7 mouse cellular contexts compared by ENCODE assay signal in the genomic region with DNA sequence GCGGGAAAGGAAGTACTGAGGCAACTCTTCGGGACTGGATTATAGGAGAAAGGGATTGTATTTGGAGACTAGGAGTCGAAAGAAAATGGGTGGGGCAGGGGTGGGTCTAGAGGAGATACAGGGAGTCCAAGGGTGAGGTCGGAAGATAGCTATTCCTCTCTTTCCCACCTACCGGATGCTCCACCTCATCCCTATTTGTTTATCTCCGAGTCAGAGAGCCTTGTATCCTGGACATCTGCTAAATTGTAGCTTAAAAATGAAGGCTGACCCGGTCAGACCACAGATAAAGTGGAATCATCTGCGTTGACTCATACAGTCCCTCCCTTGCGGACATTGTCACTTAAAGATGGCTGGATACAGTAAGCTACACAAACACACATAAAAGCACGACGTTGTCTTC. TPM values are rescaled to one million over a fixed set of nuclear protein-coding genes. Genes with fewer than 3 reads are reported as not detected.
A peak's percentile ranks its signal among the peaks of the same experiment; 100 is the strongest.
DNase-seq lines count a peak whose midpoint lies in the region; ATAC-seq and TF ChIP-seq lines count a peak whose summit lies in the region.

No protein-coding gene starts in this region.

- no peak for DNase-seq in lung, postnatal 36 days
- no peak for DNase-seq in limb, embryonic 14.5 days (ENCODE audit: low spot score)
- DNase-seq in left cerebral cortex, postnatal 4 days: no peak
- DNase-seq in adrenal gland, postnatal 10 days: no peak

- no peak for TF ChIP-seq POLR2A in embryonic fibroblast, embryonic 13.5 days (IDR thresholded peaks at IDR 0.05; ENCODE audit: low read depth, low read length)
- TF ChIP-seq POLR2A in limb, embryonic 14.5 days (IDR thresholded peaks at IDR 0.05; ENCODE audit: borderline replicate concordance, extremely low read depth, insufficient read depth, insufficient read length): no peak

- H3K9ac ChIP-seq in lung, embryonic 16.5 days (ENCODE audit: low read length): peak overlapping the region; percentile 83
- H3K9ac ChIP-seq in limb, embryonic 14.5 days (ENCODE audit: low read depth, low read length, severe bottlenecking): no peak overlapping the region
- no peak overlapping the region for H3K9ac ChIP-seq in stomach, embryonic 15.5 days

- peaks cover 13% of the 10 kb centered on the region for H3K4me1 ChIP-seq in lung, embryonic 16.5 days (replicated peaks; ENCODE audit: control insufficient read depth, insufficient read depth, low read length)
- H3K4me1 ChIP-seq in embryonic fibroblast, embryonic 13.5 days (ENCODE audit: control insufficient read depth, insufficient read depth, low read length): peaks cover 3% of the 10 kb centered on the region
- H3K4me1 ChIP-seq in limb, embryonic 14.5 days (ENCODE audit: control insufficient read depth, insufficient read depth, low read length): peaks cover 8% of the 10 kb centered on the region
- H3K4me1 ChIP-seq in stomach, embryonic 15.5 days: peaks cover 15% of the 10 kb centered on the region; the same call in 1 of the 2 replicates

- ATAC-seq in lung, embryonic 16.5 days (ENCODE audit: low read depth): no peak; the same call in 1 of the 2 replicates
- ATAC-seq in limb, embryonic 14.5 days (ENCODE audit: low FRiP score, low read depth): no peak
- ATAC-seq in stomach, embryonic 15.5 days (ENCODE audit: insufficient read depth, low FRiP score, low read depth): no peak

- peak overlapping the region; percentile 73 for H3K4me3 ChIP-seq in lung, embryonic 16.5 days (ENCODE audit: low read length)
- H3K4me3 ChIP-seq in embryonic fibroblast, embryonic 13.5 days (ENCODE audit: insufficient read depth, low read length): peak overlapping the region; percentile 14
- peak overlapping the region; percentile 58 for H3K4me3 ChIP-seq in limb, embryonic 14.5 days (replicated peaks; ENCODE audit: low read length)
- peak overlapping the region; percentile 63 for H3K4me3 ChIP-seq in stomach, embryonic 15.5 days (replicated peaks)

- peak overlapping the region; percentile 100 for H3K4me2 ChIP-seq in lung, embryonic 16.5 days (ENCODE audit: low read depth, low read length)
- peak overlapping the region; percentile 95 for H3K4me2 ChIP-seq in limb, embryonic 14.5 days (replicated peaks; ENCODE audit: low read depth, low read length, severe bottlenecking)
- H3K4me2 ChIP-seq in stomach, embryonic 15.5 days: peak overlapping the region; percentile 97

- peaks cover 17% of the 10 kb centered on the region for H3K27me3 ChIP-seq in lung, embryonic 16.5 days (ENCODE audit: control insufficient read depth, insufficient read depth, low read depth, low read length)
- peaks cover 6% of the 10 kb centered on the region; the same call in 1 of the 2 replicates for H3K27me3 ChIP-seq in limb, embryonic 14.5 days (ENCODE audit: control insufficient read depth, insufficient read depth, low read length)
- peaks cover 11% of the 10 kb centered on the region; the same call in 1 of the 2 replicates for H3K27me3 ChIP-seq in stomach, embryonic 15.5 days (replicated peaks)

- peak overlapping the region; percentile 42; the same call in 1 of the 2 replicates for H3K27ac ChIP-seq in lung, embryonic 16.5 days (ENCODE audit: low read length)
- H3K27ac ChIP-seq in embryonic fibroblast, embryonic 13.5 days (ENCODE audit: insufficient read depth, low read length): peak overlapping the region; percentile 23
- H3K27ac ChIP-seq in limb, embryonic 14.5 days (replicated peaks; ENCODE audit: low read depth, low read length): no peak overlapping the region
- no peak overlapping the region; the same call in 1 of the 2 replicates for H3K27ac ChIP-seq in stomach, embryonic 15.5 days

- intact Hi-C loops in left cerebral cortex, postnatal 4 days (cut with DNase I): no loop called here

- 23% methylated on average over 11 of the region's 11 CpGs for WGBS in lung, embryonic 16.5 days
- WGBS in limb, embryonic 14.5 days: 32% methylated on average over 11 of the region's 11 CpGs
- 27% methylated on average over 11 of the region's 11 CpGs for WGBS in stomach, embryonic 15.5 days

- H3K36me3 ChIP-seq in lung, embryonic 16.5 days (ENCODE audit: control insufficient read depth, insufficient read depth, low read length): no peaks in the 10 kb centered on the region
- no peaks in the 10 kb centered on the region for H3K36me3 ChIP-seq in limb, embryonic 14.5 days (ENCODE audit: control insufficient read depth, insufficient read depth, low read length)
- H3K36me3 ChIP-seq in stomach, embryonic 15.5 days: no peaks in the 10 kb centered on the region

- no peaks in the 10 kb centered on the region for H3K9me3 ChIP-seq in lung, embryonic 16.5 days (ENCODE audit: control insufficient read depth, low read length)
- no peaks in the 10 kb centered on the region for H3K9me3 ChIP-seq in limb, embryonic 14.5 days (ENCODE audit: control insufficient read depth, low read length)
- no peaks in the 10 kb centered on the region for H3K9me3 ChIP-seq in stomach, embryonic 15.5 days

- no peak for TF ChIP-seq CTCF in embryonic fibroblast, embryonic 13.5 days (IDR thresholded peaks at IDR 0.05; ENCODE audit: borderline replicate concordance, insufficient read depth, low read length)

RNA-seq across cellular contexts. Expression of gene Map3k6, which starts 1.3 kb away (rescaled TPM):
- 4.2 and 4.3 TPM in 2 replicates for polyA plus RNA-seq in lung, embryonic 16.5 days (2015; fragmentation: Nextera tagmentation; extraction: Ambion mirVana)
- 4.5 and 7.3 TPM in 2 replicates for polyA plus RNA-seq in embryonic fibroblast, embryonic 13.5 days (2011; ENCODE audit: insufficient read length, low read depth, missing spikeins)
- 6.7 and 7.5 TPM in 2 replicates for polyA plus RNA-seq in limb, embryonic 14.5 days (2012; rRNA removed)
- 9.4 and 10.4 TPM in 2 replicates for polyA plus RNA-seq in limb, embryonic 14.5 days (2014; fragmentation: Nextera tagmentation; extraction: Ambion mirVana)
- 5.0 and 8.6 TPM in 2 replicates for polyA plus RNA-seq in stomach, embryonic 15.5 days (2015; fragmentation: Nextera tagmentation; extraction: Ambion mirVana)
- total RNA-seq in left cerebral cortex, postnatal 4 days (2021): 1 to 10 TPM; 3.0 to 3.3 TPM
- 10 to 100 TPM; 17.2 to 36.7 TPM for total RNA-seq in adrenal gland, postnatal 10 days (2021)

RNA-seq across cellular contexts. Expression of gene Sytl1, which starts 21.0 kb away (rescaled TPM):
- polyA plus RNA-seq in lung, embryonic 16.5 days (2015; fragmentation: Nextera tagmentation; extraction: Ambion mirVana): 2.4 and 3.0 TPM in 2 replicates
- polyA plus RNA-seq in embryonic fibroblast, embryonic 13.5 days (2011; ENCODE audit: insufficient read length, low read depth, missing spikeins): 1.1 and 3.9 TPM in 2 replicates
- polyA plus RNA-seq in limb, embryonic 14.5 days (2012; rRNA removed): 14.3 and 15.7 TPM in 2 replicates
- 17.9 and 23.3 TPM in 2 replicates for polyA plus RNA-seq in limb, embryonic 14.5 days (2014; fragmentation: Nextera tagmentation; extraction: Ambion mirVana)
- polyA plus RNA-seq in stomach, embryonic 15.5 days (2015; fragmentation: Nextera tagmentation; extraction: Ambion mirVana): 17.0 and 29.0 TPM in 2 replicates
- under 1 TPM; 0.42 to 0.44 TPM for total RNA-seq in left cerebral cortex, postnatal 4 days (2021)
- 1 to 10 TPM; 5.2 to 6.3 TPM for total RNA-seq in adrenal gland, postnatal 10 days (2021)

RNA-seq across cellular contexts. Expression of gene Gpr3, which starts 29.6 kb away (rescaled TPM):
- polyA plus RNA-seq in lung, embryonic 16.5 days (2015; fragmentation: Nextera tagmentation; extraction: Ambion mirVana): 0.15 TPM in 1 of 2 replicates, not detected in the other
- polyA plus RNA-seq in embryonic fibroblast, embryonic 13.5 days (2011; ENCODE audit: insufficient read length, low read depth, missing spikeins): 0.20 TPM in 1 of 2 replicates, not detected in the other
- polyA plus RNA-seq in limb, embryonic 14.5 days (2012; rRNA removed): 0.84 and 1.1 TPM in 2 replicates
- 0.22 TPM in 1 of 2 replicates, not detected in the other for polyA plus RNA-seq in limb, embryonic 14.5 days (2014; fragmentation: Nextera tagmentation; extraction: Ambion mirVana)
- 0.13 and 0.23 TPM in 2 replicates for polyA plus RNA-seq in stomach, embryonic 15.5 days (2015; fragmentation: Nextera tagmentation; extraction: Ambion mirVana)
- total RNA-seq in left cerebral cortex, postnatal 4 days (2021): 1 to 10 TPM; 2.0 to 2.1 TPM
- total RNA-seq in adrenal gland, postnatal 10 days (2021): under 1 TPM; 0.36 to 0.99 TPM

RNA-seq across cellular contexts. Expression of gene Cd164l2, which starts 30.0 kb away (rescaled TPM):
- 7.7 and 13.2 TPM in 2 replicates for polyA plus RNA-seq in lung, embryonic 16.5 days (2015; fragmentation: Nextera tagmentation; extraction: Ambion mirVana)
- not detected in 2 replicates for polyA plus RNA-seq in embryonic fibroblast, embryonic 13.5 days (2011; ENCODE audit: insufficient read length, low read depth, missing spikeins)
- polyA plus RNA-seq in limb, embryonic 14.5 days (2012; rRNA removed): 3.2 and 3.4 TPM in 2 replicates
- polyA plus RNA-seq in limb, embryonic 14.5 days (2014; fragmentation: Nextera tagmentation; extraction: Ambion mirVana): 4.9 and 6.3 TPM in 2 replicates
- polyA plus RNA-seq in stomach, embryonic 15.5 days (2015; fragmentation: Nextera tagmentation; extraction: Ambion mirVana): 6.8 and 7.8 TPM in 2 replicates
- total RNA-seq in left cerebral cortex, postnatal 4 days (2021): 1 to 10 TPM in 1 of 2 experiments, under 1 TPM in 1; 0.72 to 1.8 TPM
- 1 to 10 TPM; 2.2 to 2.4 TPM for total RNA-seq in adrenal gland, postnatal 10 days (2021)

RNA-seq across cellular contexts. Expression of gene Tmem222, which starts 35.7 kb away (rescaled TPM):
- 75.9 and 79.3 TPM in 2 replicates for polyA plus RNA-seq in lung, embryonic 16.5 days (2015; fragmentation: Nextera tagmentation; extraction: Ambion mirVana)
- polyA plus RNA-seq in embryonic fibroblast, embryonic 13.5 days (2011; ENCODE audit: insufficient read length, low read depth, missing spikeins): 37.8 and 47.7 TPM in 2 replicates
- polyA plus RNA-seq in limb, embryonic 14.5 days (2012; rRNA removed): 101 and 119 TPM in 2 replicates
- 81.6 and 84.1 TPM in 2 replicates for polyA plus RNA-seq in limb, embryonic 14.5 days (2014; fragmentation: Nextera tagmentation; extraction: Ambion mirVana)
- polyA plus RNA-seq in stomach, embryonic 15.5 days (2015; fragmentation: Nextera tagmentation; extraction: Ambion mirVana): 73.6 and 74.2 TPM in 2 replicates
- 10 to 100 TPM; 73.7 to 74.9 TPM for total RNA-seq in left cerebral cortex, postnatal 4 days (2021)
- total RNA-seq in adrenal gland, postnatal 10 days (2021): 10 to 100 TPM; 49.5 to 54.8 TPM

Comparison
In these comparisons a context has a peak if more than half of its experiments do, and no peak if none do; other contexts are left out.
1. H3K27ac ChIP-seq: peak in lung, embryonic 16.5 days (single experiment) and embryonic fibroblast, embryonic 13.5 days (single experiment); none in limb, embryonic 14.5 days (single experiment) and stomach, embryonic 15.5 days (single experiment).
2. H3K4me3 ChIP-seq: peak in every context shown above with its lines; median percentile 73 in lung, embryonic 16.5 days; 63 in stomach, embryonic 15.5 days; 58 in limb, embryonic 14.5 days; 14 in embryonic fibroblast, embryonic 13.5 days.
3. Peak in every context shown above with its lines, with median percentiles within 50 percentile points of each other: H3K4me2 ChIP-seq.